Mouse (Mus musculus) Patski (cell line): Measurements from ENCODE around the gene Sufu. TPM values are rescaled to one million over a fixed set of nuclear protein-coding genes. Genes with fewer than 3 reads are reported as not detected.

ENCODE experiments used
- ATAC-seq: fragments of 100-300 bp; one replicate; pipeline ENCODE4 v1.8.0; 2021
- CTCF ChIA-PET: fragments of 350-600 bp; sonication (Branson Sonifier 250); formaldehyde crosslinking; loops from one replicate; lab custom pipeline; 2022; ENCODE audit warnings: inconsistent platforms; lab: Charles Lee
- POLR2A ChIA-PET: fragments of 350-600 bp; sonication (Branson Sonifier 250); formaldehyde crosslinking; loops from one replicate; lab custom pipeline; 2022; ENCODE audit warnings: antibody characterized with exemption, inconsistent platforms; lab: Charles Lee
- DNase-seq: peaks from one replicate; pipeline ENCODE4 v3.0.0-alpha.2; 2011; ENCODE audit warnings: low read depth, low spot score
- H3K27me3 ChIP-seq: fragments of 371-371 bp; one replicate; pipeline ENCODE4 v1.5.1; 2021
- CTCF ChIP-seq: fragments of 100-300 bp; IDR thresholded peaks from one replicate; pipeline ENCODE4 v1.5.1; 2021
- in situ Hi-C: fragments of 300-500 bp; cut with MboI; formaldehyde crosslinking; loops from 3 replicates; pipeline ENCODE4 v1.11.1; 2018; ENCODE audit warnings: low pct_unique_long_range_greater_than_20kb, mixed read lengths
- polyA plus RNA-seq: library from polyadenylated mRNA; unstranded; gene quantifications from one replicate; pipeline ENCODE4 v1.2.3, GENCODE M21; 2021

Gene Sufu
- polyA plus RNA-seq = 35.2 TPM

DNA sequence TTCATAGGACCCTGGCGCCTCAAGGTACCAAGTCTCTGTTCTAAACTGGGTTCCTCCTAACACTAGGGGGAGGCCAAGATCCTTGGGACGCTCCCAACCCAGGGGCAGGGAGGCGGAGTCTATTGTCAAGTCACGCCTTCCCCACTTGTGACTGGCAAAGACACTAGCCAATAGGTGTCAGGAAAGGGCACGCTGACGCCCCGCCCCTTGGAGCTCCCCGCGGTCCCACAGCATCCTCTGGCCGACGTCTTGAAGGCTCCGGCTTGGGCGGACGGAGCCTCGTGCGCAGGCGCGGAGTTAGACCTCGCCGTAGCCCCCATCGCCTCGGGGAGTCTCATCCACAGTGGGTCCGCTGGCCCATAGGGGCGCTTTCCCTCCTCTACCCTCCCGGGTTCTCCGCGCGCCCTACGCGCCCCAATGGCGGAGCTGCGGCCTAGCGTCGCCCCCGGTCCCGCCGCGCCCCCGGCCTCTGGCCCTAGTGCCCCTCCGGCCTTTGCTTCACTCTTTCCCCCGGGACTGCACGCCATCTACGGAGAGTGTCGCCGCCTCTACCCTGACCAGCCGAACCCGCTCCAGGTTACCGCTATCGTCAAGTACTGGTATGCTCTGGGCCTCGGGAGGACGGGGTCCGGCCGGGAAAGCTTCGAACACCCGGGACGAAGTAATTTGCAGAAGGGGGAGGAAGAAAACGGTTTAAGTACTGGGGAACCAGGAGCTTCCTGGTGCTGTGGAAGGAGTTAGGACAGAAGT, at the start of gene Sufu:
TSS of gene Sufu (plus strand) at position 211 of the 750 bp plus-strand sequence.
- ChIA-PET CTCF (interaction anchor here (0.8 to 3.3 kb wide), 24 partner anchors 9 to 137 kb away, joined by 3 to 41 read pairs (median 5); no protein-coding TSS in a partner anchor), POLR2A (interaction anchor here (0.6 to 2.7 kb wide), 15 partner anchors 10 to 133 kb away, joined by 3 to 20 read pairs (median 3); partner anchors contain the start of gene Trim8)
- no peaks in the 10 kb centered on the region for H3K27me3 ChIP-seq
- peak; percentile 97 for TF ChIP-seq CTCF
- DNase-seq (peak; percentile 94), ATAC-seq (peak; percentile 83)
- in situ Hi-C loops = loop anchor here (5.0 kb wide), 2 partner anchors 50 to 135 kb away; no protein-coding TSS in a partner anchor

DNA sequence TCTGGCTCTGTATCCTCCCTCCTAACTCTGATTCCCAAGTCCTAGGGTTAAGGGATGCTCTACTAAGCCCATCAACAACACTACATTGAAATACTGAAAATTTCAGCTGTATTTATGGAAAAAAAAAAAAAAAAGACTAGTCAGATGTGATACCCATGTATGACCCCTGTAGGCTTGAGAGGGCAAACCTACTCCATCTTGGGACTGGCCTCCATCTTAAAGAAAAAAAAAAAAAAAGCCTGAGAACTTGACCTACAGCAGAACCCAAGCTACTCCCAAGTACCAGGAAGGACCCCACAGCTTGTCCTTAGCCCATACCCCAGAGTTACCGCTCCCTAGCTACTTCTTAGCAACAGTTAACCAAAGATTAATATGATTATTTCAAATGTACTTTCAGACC, 49.5 kb upstream of the Sufu start:
- no peak for ATAC-seq
- in situ Hi-C loops = no loop called here
- peaks cover 14% of the 10 kb centered on the region for H3K27me3 ChIP-seq
- no peak for TF ChIP-seq CTCF
- CTCF ChIA-PET = no interaction called here
- DNase-seq = no peak
- POLR2A ChIA-PET = interaction anchor here (0.6 kb wide), 2 partner anchors 11 to 19 kb away, joined by 3 read pairs; no protein-coding TSS in a partner anchor

DNA sequence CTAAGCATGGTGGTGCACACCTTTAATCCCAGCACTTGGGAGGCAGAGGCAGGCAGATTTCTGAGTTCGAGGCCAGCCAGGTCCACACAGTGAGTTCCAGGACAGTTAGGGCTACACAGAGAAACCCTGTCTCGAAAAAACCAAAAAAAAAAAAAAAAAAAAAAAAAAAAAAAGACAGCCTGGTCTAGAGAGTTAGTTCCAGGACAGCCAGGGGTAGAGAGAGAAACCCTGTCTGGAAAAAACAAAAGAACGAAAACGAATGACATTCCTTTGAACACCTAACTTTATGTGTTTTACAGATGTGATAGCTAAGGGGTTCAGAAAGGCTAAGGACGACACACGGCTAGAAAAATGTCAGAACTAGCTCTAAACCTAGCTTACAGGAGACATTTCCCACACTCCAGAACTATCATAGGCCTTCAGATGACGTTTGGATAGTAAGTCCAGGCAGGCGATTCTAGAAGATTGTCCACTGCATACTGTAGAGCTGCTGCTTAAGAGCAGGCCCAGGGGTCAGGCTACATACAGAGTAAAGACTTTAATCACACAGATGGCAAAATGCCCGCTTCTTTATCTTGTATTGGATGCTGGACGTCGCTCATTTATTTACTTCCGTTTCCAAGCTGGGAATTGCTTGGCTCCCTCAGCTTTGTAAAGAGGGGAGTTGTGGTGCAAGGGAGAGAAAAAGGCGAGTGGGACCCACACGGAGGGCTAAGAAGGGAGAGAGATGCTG, 48.6 kb upstream of the Sufu start:
- TF ChIP-seq CTCF = no peak
- CTCF ChIA-PET = no interaction called here
- in situ Hi-C loops = no loop called here
- no peak for ATAC-seq
- POLR2A ChIA-PET = interaction anchor here (1.1 kb wide), 1 partner anchor 21 kb away, joined by 4 read pairs; no protein-coding TSS in a partner anchor
- no peak for DNase-seq
- peaks cover 14% of the 10 kb centered on the region for H3K27me3 ChIP-seq

DNA sequence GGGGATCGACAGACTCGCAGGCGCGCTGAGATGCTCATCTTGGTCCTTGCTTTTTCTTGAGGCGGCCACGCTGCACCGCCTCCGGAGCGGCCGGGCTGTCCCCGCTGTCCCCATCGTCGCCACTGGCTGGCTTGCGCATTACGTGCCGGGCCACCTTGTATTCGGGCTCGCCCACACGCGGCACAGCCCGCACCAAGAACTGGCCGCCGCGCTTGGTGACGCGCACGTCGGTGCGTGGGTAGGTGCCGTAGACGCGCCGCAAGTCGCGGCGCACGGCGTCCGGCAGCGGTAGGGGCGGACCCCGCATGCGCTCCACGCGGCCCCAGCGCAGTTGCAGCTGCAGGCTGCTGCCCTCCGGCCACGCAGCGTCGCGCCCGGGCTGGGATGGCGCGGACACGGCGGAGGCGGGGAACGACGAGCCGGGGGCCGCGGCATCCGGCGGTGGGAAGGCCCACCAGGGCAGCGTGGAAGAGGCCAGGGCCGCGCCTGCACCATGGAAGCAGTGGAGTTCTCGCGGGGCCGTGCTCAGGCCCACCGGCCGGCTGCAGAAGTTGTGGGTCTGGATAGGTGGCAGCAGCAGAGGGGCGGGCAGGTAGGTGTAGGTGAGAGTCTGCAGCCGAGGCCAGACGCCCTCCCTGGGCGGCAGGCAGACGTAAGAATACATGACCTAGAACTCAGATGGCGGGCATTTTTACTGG, 47.8 kb upstream of the Sufu start:
- no peak for TF ChIP-seq CTCF
- H3K27me3 ChIP-seq = peaks cover 10% of the 10 kb centered on the region
- ChIA-PET CTCF (no interaction called here), POLR2A (interaction anchor here (1.1 kb wide), 1 partner anchor 20 kb away, joined by 4 read pairs; no protein-coding TSS in a partner anchor)
- in situ Hi-C loops = no loop called here
- peak; percentile 70 for ATAC-seq
- DNase-seq = no peak

DNA sequence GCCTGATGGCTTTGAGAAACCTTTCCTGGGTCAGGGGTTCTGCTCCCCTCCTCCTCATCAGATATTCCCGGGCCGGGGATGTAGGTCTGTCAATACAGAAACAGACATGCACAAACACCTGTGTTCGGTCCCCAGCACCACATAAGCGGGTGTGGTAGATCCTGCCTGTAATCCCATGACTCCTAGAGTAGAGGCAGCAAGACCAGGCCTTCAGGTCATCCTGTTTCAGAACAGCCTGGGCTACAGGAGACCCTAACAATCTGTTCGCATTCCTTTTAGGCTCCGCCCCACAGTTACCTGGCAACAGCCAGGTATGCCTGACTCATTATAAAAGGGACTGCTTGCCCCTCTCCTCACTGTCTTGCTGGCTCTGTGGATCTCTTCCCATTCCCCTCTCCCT, 47.1 kb upstream of the Sufu start:
- DNase-seq (no peak), ATAC-seq (no peak)
- in situ Hi-C loops = no loop called here
- ChIA-PET POLR2A (no interaction called here), CTCF (no interaction called here)
- no peak for TF ChIP-seq CTCF
- H3K27me3 ChIP-seq = peaks cover 5% of the 10 kb centered on the region

DNA sequence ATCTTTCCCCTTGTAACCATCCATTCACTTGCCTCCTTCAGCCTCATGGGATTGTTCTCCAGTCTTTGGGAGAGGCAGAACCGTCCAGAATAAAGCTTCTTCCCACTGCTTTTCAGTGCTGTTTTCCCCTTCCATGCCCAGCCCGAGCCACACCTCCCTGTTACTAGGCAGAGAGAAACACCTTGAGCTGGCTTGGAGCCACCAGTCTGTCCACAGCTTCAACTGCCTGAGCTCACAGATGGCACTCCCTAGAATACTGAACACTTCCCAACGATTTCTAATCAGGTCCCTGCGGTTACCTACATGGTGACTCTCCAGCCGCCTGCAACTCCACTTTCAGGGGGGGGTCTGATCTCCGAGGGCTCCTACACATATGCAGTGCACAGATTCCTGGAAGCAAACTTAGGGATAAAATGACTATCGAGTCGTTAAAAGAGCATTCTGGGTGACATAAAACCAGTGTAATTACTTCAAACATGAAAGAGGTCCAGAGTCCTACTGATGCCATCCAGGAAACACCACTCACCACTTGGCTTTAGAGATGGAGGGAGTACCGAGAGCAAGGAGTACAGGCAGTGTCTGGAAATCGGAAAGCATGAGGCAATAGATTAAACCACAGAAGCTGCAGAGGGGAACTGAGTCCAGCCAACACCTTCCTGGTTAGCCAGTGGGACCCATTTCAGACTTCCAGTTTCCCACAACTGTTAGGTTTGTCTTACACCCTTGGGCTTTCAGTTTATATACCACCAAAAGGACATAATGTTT, 46.3 kb upstream of the Sufu start, which contains the start of gene 2310034G01Rik:
TSS of gene 2310034G01Rik (minus strand) at position 135 of the 765 bp plus-strand sequence.
- no peaks in the 10 kb centered on the region for H3K27me3 ChIP-seq

DNA sequence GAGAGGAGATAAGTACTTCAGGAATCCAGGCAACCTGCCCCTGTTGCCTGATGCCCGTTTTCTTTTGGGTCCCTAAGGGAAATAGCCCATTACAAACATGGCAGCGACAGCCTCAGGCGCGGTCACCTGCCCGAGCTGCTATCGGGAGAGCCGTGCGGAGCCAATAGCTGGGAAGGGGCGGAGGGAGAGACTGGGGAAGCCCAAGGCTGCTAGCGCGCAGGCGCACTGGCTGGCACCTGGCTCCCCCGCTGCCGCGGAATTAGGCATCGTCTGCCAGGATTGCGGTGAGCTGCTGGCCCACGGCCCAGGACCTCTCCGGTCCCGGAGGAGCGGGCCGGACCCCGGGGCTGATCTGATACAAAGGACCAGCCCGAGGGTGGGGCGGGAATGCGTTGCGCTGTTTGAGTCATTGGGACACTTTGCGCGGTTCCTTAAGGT, 40.0 kb upstream of the Sufu start:
- in situ Hi-C loops = no loop called here
- POLR2A ChIA-PET = no interaction called here
- peak; percentile 64 for DNase-seq
- no peak for TF ChIP-seq CTCF
- peak; percentile 80 for ATAC-seq
- CTCF ChIA-PET = interaction anchor here (0.5 to 1.7 kb wide), 5 partner anchors 12 to 184 kb away, joined by 3 to 4 read pairs (median 4); no protein-coding TSS in a partner anchor
- H3K27me3 ChIP-seq = no peaks in the 10 kb centered on the region

More for the DNA sequence above, 46.3 kb upstream of the Sufu start, which contains the start of gene 2310034G01Rik:
- CTCF ChIA-PET = interaction anchor here (0.8 kb wide), 1 partner anchor 13 kb away, joined by 3 read pairs; no protein-coding TSS in a partner anchor
- ATAC-seq (no peak), DNase-seq (no peak)
- in situ Hi-C loops = no loop called here
- TF ChIP-seq CTCF = no peak
- POLR2A ChIA-PET = no interaction called here

DNA sequence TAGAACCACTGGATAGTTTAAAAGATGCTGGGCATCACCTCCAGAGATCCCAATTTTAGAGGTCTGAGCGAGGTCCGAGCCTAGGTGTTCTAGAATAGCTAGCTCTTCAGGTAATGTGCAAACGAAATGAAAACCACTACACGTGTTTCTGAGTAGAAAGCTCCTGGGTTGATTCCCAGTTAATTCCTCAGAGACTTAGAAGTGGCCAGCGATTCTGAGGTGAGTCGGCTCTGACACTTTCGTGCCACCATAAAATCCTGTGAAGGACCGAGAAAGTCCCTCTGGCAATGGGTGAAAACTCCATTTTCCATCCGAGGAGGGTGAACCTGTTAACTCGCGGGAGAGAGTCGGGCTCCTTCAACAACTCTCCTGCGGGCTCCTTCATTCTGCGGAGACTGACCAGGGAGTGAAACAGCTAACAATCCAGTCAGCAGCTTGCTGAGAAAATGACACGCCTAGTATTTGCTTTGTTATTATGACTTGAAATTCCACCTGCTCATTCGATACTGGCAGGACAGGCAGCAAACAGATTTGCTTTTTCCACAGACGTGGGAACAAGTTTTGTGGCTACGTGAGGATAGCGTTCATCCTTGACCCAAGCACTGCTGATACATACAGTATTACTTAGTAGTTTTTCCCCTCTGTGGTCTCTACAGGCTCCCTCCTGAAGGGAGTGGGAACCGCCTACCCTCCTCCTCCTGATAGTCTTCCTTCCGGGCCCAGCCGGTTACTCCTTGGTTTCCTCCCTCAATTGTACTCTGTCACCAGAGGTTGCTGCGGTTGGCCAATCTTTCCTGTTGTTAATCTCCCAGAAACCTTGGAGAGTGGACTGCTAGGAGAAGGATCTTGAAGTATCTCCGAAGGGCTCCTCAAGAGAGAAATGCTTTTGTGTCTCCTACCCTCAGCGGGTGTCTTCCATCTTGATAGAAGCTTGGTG, 39.1 kb upstream of the Sufu start:
- POLR2A ChIA-PET = interaction anchor here (0.6 kb wide), 1 partner anchor 11 kb away, joined by 3 read pairs; no protein-coding TSS in a partner anchor
- DNase-seq (no peak), ATAC-seq (no peak)
- TF ChIP-seq CTCF = no peak
- in situ Hi-C loops = no loop called here
- no peaks in the 10 kb centered on the region for H3K27me3 ChIP-seq
- CTCF ChIA-PET = interaction anchor here (0.8 to 1.7 kb wide), 3 partner anchors 15 to 27 kb away, joined by 3 to 4 read pairs (median 3); no protein-coding TSS in a partner anchor
